ENCODE assay signal across 21 mouse cellular contexts in the genomic region with DNA sequence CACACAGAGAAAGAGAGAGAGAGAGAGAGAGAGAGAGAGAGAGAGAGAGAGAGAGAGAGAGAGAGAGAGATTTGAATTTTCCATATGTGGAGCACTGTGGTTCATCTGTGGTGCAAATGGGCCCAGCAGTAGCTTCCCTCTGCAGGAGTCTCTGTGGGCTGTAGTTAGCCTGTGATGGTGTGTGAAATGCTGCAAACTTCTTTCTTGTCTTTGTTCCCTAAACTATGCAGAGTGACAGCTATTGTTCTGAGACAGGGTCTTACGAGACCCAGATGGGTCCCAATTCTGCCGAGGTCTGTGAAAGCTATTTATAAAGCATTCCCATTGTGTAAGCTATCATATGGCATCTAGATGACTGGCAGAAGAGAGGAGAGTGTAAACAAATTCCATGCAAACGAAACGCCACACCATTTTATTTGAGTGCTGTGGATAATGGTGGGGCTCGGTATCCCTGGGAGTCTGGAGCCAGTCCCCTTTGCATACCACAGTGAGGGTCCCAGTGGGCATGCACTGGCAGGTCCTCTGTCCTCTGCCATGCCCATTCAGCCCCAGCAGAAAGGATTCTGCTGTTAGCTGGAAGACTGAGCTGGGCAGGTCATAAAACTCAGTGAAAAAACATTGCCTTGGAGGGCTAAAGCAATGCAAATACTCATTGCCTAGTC. TPM values are rescaled to one million over a fixed set of nuclear protein-coding genes. Genes with fewer than 3 reads are reported as not detected.
DNase-seq lines count a peak whose midpoint lies in the region; ATAC-seq lines count a peak whose summit lies in the region.
"Had no signal": no experiment of that assay in that cellular context is flagged by ENCODE, and none has a peak within 500 bp of the region (broad histone marks: within the 10 kb centered on the region; RNA-seq: fewer than 3 reads in every experiment).

No protein-coding gene starts in this region.

- no peak for ATAC-seq in neural tube, embryonic 13.5 days (ENCODE audit: low read depth)
- 0 out of 2 replicates have a peak, but pooled peaks have one; percentile 31 for ATAC-seq in embryonic facial prominence, embryonic 15.5 days (ENCODE audit: insufficient number of reproducible peaks, low FRiP score, low TSS enrichment, low read depth)
- ATAC-seq in hindbrain, embryonic 14.5 days (ENCODE audit: low FRiP score): peak; percentile 14; the same call in 1 of the 2 replicates
- ATAC-seq in midbrain, embryonic 14.5 days (ENCODE audit: low FRiP score, low TSS enrichment): no peak; the same call in 1 of the 2 replicates
- ATAC-seq: forebrain, embryonic 15.5 days; inflammation-experienced regulatory T-cells, adult 6 months had no signal

- no peak overlapping the region for H3K9ac ChIP-seq in neural tube, embryonic 13.5 days
- H3K9ac ChIP-seq in embryonic facial prominence, embryonic 15.5 days: no peak overlapping the region
- H3K9ac ChIP-seq in hindbrain, embryonic 14.5 days: no peak overlapping the region
- H3K9ac ChIP-seq in midbrain, embryonic 14.5 days (replicated peaks; ENCODE audit: low read length): no peak overlapping the region
- H3K9ac ChIP-seq: forebrain, embryonic 15.5 days; limb, embryonic 15.5 days; liver, embryonic 14.5 days; lung, embryonic 15.5 days had no signal

- no peaks in the 10 kb centered on the region for H3K9me3 ChIP-seq in neural tube, embryonic 13.5 days
- no peaks in the 10 kb centered on the region for H3K9me3 ChIP-seq in embryonic facial prominence, embryonic 15.5 days (replicated peaks)
- H3K9me3 ChIP-seq in hindbrain, embryonic 14.5 days (ENCODE audit: control insufficient read depth, low read length): no peaks in the 10 kb centered on the region
- no peaks in the 10 kb centered on the region for H3K9me3 ChIP-seq in midbrain, embryonic 14.5 days (ENCODE audit: control insufficient read depth, low read length)
- H3K9me3 ChIP-seq: forebrain, embryonic 15.5 days; limb, embryonic 15.5 days; lung, embryonic 15.5 days; megakaryocyte, embryonic 14.5 days had no signal

- H3K27ac ChIP-seq in neural tube, embryonic 13.5 days (replicated peaks): peak overlapping the region; percentile 52
- peak overlapping the region; percentile 1; the same call in 1 of the 2 replicates for H3K27ac ChIP-seq in embryonic facial prominence, embryonic 15.5 days (replicated peaks)
- 0 out of 2 replicates have a peak overlapping the region, but pooled peaks have one; percentile 20 for H3K27ac ChIP-seq in hindbrain, embryonic 14.5 days
- H3K27ac ChIP-seq in midbrain, embryonic 14.5 days (replicated peaks; ENCODE audit: low read depth, low read length): 0 out of 2 replicates have a peak overlapping the region, but pooled peaks have one; percentile 41
- H3K27ac ChIP-seq: forebrain, embryonic 15.5 days; kidney, postnatal 0 days; limb, embryonic 15.5 days; liver, embryonic 14.5 days; lung, embryonic 15.5 days had no signal

- no peak overlapping the region for H3K4me2 ChIP-seq in neural tube, embryonic 13.5 days
- H3K4me2 ChIP-seq in embryonic facial prominence, embryonic 15.5 days (replicated peaks): no peak overlapping the region
- H3K4me2 ChIP-seq in hindbrain, embryonic 14.5 days (replicated peaks): no peak overlapping the region
- H3K4me2 ChIP-seq in midbrain, embryonic 14.5 days (ENCODE audit: low read length): no peak overlapping the region
- H3K4me2 ChIP-seq: forebrain, embryonic 15.5 days; limb, embryonic 15.5 days; lung, embryonic 15.5 days had no signal

- no peak overlapping the region for H3K4me3 ChIP-seq in neural tube, embryonic 13.5 days
- no peak overlapping the region for H3K4me3 ChIP-seq in embryonic facial prominence, embryonic 15.5 days (replicated peaks)
- no peak overlapping the region for H3K4me3 ChIP-seq in hindbrain, embryonic 14.5 days (replicated peaks; ENCODE audit: low read length)
- H3K4me3 ChIP-seq in midbrain, embryonic 14.5 days (replicated peaks; ENCODE audit: low read depth, low read length): no peak overlapping the region
- H3K4me3 ChIP-seq: forebrain, embryonic 15.5 days; limb, embryonic 15.5 days; lung, embryonic 15.5 days; megakaryocyte, embryonic 14.5 days had no signal

- 9% methylated on average over 5 of the region's 5 CpGs for WGBS in neural tube, embryonic 13.5 days
- whole genome bisulfite sequencing in embryonic facial prominence, embryonic 15.5 days: 16% methylated on average over 5 of the region's 5 CpGs
- 8% methylated on average over 5 of the region's 5 CpGs for WGBS in hindbrain, embryonic 14.5 days
- 6% methylated on average over 5 of the region's 5 CpGs for WGBS in midbrain, embryonic 14.5 days

- H3K36me3 ChIP-seq in neural tube, embryonic 13.5 days: no peaks in the 10 kb centered on the region
- no peaks in the 10 kb centered on the region for H3K36me3 ChIP-seq in embryonic facial prominence, embryonic 15.5 days
- no peaks in the 10 kb centered on the region for H3K36me3 ChIP-seq in hindbrain, embryonic 14.5 days (replicated peaks; ENCODE audit: control insufficient read depth, insufficient read depth)
- no peaks in the 10 kb centered on the region for H3K36me3 ChIP-seq in midbrain, embryonic 14.5 days (ENCODE audit: control insufficient read depth, insufficient read depth, low read length)
- H3K36me3 ChIP-seq: forebrain, embryonic 15.5 days; limb, embryonic 15.5 days; lung, embryonic 15.5 days had no signal

- H3K4me1 ChIP-seq in neural tube, embryonic 13.5 days (replicated peaks): peaks cover 23% of the 10 kb centered on the region
- H3K4me1 ChIP-seq in embryonic facial prominence, embryonic 15.5 days: 0 out of 2 replicates have a peak, but pooled peaks cover 6% of the 10 kb centered on the region
- peaks cover 13% of the 10 kb centered on the region; the same call in 1 of the 2 replicates for H3K4me1 ChIP-seq in hindbrain, embryonic 14.5 days (replicated peaks; ENCODE audit: control insufficient read depth, insufficient read depth, low read length)
- H3K4me1 ChIP-seq in midbrain, embryonic 14.5 days (ENCODE audit: control insufficient read depth, insufficient read depth, low read length): peaks cover 9% of the 10 kb centered on the region
- H3K4me1 ChIP-seq: lung, embryonic 15.5 days; megakaryocyte, embryonic 14.5 days had no signal

- no peaks in the 10 kb centered on the region for H3K27me3 ChIP-seq in neural tube, embryonic 13.5 days
- H3K27me3 ChIP-seq in embryonic facial prominence, embryonic 15.5 days: no peaks in the 10 kb centered on the region
- no peaks in the 10 kb centered on the region for H3K27me3 ChIP-seq in hindbrain, embryonic 14.5 days (ENCODE audit: control insufficient read depth, insufficient read depth, low read length)
- no peaks in the 10 kb centered on the region for H3K27me3 ChIP-seq in midbrain, embryonic 14.5 days (ENCODE audit: control insufficient read depth, insufficient read depth, low read length)
- H3K27me3 ChIP-seq: forebrain, embryonic 15.5 days; limb, embryonic 15.5 days; lung, embryonic 15.5 days had no signal

- DNase-seq in neural tube, embryonic 10.5 days (ENCODE audit: extremely low spot score, low spot score): no peak
- no peak for DNase-seq in hindbrain, embryonic 14.5 days (ENCODE audit: low spot score)
- DNase-seq in midbrain, embryonic 14.5 days: peak; percentile 26
- no peak for DNase-seq in kidney, adult 8-10 months
- DNase-seq in thymus, postnatal 4 days: no peak
- no peak for DNase-seq in layer of hippocampus, adult 11-12 months (ENCODE audit: low spot score)
- DNase-seq: adrenal gland, postnatal 10 days; cerebellum, adult 8-10 months; cerebellum, postnatal 36 days; kidney, adult 18-20 months; left cerebral cortex, postnatal 4 days; lung, postnatal 36 days had no signal

RNA-seq across cellular contexts. Expression of gene Agap1, which starts 13.2 kb away (rescaled TPM):
- polyA plus RNA-seq in neural tube, embryonic 13.5 days (2015; fragmentation: Nextera tagmentation; extraction: Ambion mirVana): 48.1 and 52.9 TPM in 2 replicates
- polyA plus RNA-seq in embryonic facial prominence, embryonic 15.5 days (2015; fragmentation: Nextera tagmentation; extraction: Ambion mirVana): 13.4 and 14.5 TPM in 2 replicates
- 72.2 and 81.2 TPM in 2 replicates for polyA plus RNA-seq in hindbrain, embryonic 14.5 days (2014; fragmentation: Nextera tagmentation; extraction: Ambion mirVana)
- polyA plus RNA-seq in midbrain, embryonic 14.5 days (2014; fragmentation: Nextera tagmentation; extraction: Ambion mirVana): 82.3 and 89.6 TPM in 2 replicates

Comparison
In these comparisons a context has a peak if more than half of its experiments do, and no peak if none do; other contexts are left out.
1. ATAC-seq: peak in embryonic facial prominence, embryonic 15.5 days (single experiment) and hindbrain, embryonic 14.5 days (single experiment); none in neural tube, embryonic 13.5 days (single experiment) and midbrain, embryonic 14.5 days (single experiment).
2. H3K27ac ChIP-seq: peak in every context shown above with its lines; median percentile 52 in neural tube, embryonic 13.5 days; 41 in midbrain, embryonic 14.5 days; 20 in hindbrain, embryonic 14.5 days; 1 in embryonic facial prominence, embryonic 15.5 days.